Mouse (Mus musculus) mouse embryonic stem cell (cell line): ENCODE results near the gene Grwd1.

ENCODE experiments used
- in situ Hi-C, 2 experiments: fragments of 300-500 bp; cut with MboI; formaldehyde crosslinking; loops; 1 replicate in 1 of 2; 3 replicates in 1 of 2; pipeline ENCODE4 v1.14.3; 2019 to 2020; ENCODE audit warnings: low sequenced_read_pairs in 2 of 2, low pct_unique_long_range_greater_than_20kb in 1 of 2, mixed read lengths in 1 of 2; ENCODE audit not compliant: unreplicated experiment in 1 of 2

Gene Grwd1

DNA sequence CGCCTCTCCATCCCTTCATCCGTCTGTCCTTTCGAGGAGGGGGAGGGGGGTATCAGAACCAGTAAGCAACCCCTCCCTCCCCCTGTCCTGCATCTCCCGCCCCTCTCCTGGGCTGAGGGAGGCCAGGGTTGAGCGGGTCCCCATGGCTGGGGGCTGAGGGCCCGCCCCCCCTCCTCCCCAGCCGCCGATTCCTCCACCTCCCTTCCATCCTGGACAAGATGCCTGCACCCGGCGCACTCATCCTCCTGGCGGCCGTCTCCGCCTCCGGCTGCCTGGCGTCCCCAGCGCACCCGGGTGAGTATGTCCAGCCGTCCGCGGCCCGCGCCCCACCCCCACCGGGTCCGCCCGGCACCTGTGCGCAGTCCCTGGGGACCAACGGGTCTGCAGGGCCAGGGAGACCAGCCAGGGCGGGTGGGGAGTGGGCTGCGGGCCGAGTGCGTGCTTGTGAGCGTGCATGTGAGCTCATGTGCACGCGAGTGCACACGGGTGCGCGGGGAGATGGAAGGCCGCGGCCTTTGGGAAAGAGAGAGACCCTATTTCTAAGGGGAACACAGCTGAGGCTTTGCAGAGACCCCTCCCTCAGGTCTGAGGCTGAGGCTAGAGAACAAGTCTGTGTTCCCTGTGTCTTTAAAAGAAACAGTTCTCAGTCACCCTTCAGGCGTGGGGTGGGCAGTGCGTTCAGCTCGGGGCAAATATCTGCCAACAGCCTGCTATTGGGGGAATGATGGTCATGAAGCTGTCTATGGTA is 45.2 kb downstream of the Grwd1 start:
- in situ Hi-C loops = no loop called here

DNA sequence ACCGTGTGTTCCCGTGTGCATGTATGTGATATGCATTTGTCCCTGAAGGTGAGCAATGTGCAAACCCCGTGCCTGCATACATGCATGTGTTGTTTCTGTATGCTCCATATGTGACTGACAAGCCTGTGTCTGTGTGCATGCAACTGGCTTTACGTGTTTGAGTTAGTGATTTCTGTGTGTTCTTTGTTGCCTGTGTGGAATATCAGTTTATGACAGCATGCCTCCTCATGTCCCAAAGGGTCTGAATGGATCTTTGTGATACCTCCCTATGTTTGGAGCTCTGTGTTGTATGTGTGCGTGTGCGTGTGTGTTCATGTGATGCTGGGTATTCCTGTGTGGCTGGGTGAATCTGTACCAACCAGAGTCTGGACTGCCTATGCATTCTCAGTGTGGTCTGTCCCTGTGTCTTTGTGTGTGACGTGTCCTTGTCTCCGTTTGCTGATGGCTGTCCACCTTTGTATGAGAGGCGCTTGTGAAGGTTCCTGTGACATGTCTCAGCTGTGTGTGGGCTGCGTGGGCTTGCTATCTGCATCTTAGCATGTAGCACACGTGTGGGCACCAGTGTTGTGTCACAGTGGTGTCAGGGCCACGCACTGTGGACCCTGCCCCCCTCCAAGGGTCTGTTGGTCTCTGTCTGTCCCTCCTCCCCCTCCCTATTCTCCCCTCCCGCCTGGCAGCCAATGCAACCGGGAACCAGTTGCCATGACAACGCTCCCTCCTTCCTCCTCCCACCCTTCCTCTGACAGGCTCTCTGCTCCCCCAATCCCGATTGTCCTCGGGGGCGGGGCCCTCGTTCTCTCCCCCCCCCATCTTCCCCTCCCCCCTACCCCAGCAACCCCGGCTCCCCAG is 46.0 kb downstream of the Grwd1 start, which contains the start of gene Sult2b1:
Gene Sult2b1, minus strand, starts transcription at position 146 of the 849 bp plus-strand sequence.
- in situ Hi-C loops = no loop called here

DNA sequence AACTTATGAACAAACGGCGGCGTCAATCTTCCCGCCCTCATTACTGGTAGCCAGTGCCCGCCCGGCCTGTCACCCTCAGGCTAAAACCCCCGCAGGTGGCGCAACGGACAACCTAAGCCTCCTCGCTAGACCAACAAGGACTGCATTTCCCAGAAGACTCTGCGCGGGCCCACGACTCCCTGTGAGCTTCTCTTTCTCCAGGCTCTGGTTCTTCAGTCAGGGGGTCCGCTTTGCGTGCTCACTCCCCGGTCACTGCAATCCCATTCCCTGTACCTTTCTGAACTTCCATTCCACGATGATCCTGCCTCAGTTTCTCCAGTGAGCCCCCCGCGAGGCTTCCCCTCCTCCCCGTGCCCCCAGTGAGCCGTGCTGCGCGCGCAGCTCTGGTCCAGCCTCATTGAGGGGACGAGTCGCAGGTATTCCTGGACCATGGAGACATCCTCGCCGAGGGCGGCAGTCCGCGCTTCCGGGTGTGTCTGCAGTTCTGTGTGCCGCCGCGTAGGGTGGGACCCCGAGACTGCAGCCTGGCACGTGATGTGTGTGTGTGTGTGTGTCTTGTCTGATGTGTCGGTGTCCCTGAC is 47.1 kb downstream of the Grwd1 start, which contains the start of gene Lmtk3:
Gene Lmtk3, plus strand, starts transcription at position 228 of the 581 bp plus-strand sequence.
- in situ Hi-C loops = no loop called here

DNA sequence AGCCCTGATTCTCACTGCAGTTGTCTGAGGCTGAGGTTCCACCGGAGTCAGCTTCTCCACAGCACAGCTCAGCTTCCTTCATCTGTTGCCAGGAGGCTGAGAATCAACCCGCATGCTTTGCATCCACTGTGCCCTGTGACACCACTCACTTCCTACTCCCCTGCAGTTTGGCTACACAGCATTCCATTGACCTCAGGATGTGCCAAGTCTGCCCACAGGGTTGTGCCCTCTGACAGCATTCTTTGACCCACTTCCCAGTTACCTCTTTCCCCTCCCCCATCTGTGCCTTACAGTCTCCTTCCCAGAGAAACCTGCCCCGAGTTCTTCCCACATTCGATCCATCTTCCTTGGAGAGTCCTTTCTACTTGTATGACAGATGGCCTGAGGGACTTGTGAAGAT is 48.5 kb downstream of the Grwd1 start:
- in situ Hi-C loops = no loop called here

DNA sequence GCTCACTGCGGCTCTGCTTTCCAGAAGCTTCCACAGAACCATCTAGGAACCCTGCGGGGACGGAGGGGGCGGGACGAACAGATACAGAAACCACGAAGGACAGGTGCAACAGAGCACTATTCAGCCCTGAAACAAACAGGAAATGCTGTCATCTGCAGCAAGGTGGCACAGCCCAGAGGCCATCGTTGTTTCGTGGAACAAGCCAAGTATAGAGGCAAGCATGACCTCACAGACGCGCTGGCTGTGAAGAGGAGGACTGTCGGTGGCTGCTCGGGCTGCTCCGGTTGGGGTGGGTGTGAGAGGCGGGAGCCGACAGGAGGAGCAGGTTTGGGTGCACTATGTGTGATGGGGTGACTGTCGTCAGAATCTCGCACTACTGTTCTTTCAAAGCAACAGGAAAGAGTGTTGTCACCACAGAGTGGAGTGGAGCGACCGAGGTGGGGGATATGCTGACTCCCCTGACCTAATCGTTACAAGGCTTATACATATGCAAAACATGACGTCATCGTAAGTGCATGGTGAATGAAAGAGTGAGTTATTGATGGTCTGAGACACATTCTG is 51.6 kb downstream of the Grwd1 start:
- in situ Hi-C loops = no loop called here

DNA sequence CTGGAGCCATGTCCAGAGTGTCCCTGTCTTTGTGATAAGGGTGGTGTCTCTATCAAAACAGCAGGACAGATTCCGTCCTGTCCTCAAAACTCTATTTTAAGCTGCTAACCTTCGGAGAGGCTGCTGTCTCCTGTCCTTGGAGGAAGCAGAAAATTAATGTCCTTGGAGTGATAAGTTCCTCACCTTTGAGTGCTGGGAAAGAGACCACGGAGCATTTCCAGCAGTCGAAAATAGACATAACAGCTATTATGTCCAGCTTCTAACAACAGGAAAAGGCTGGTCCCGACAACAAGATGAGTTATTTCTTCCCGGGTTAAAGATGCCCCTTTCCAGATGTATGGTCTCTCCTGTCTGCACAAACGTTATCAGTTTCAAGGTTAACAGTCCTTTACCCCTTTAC is 55.5 kb downstream of the Grwd1 start:
- in situ Hi-C loops = no loop called here
